Mouse (Mus musculus): ENCODE data around the gene Usp21.

DNA sequence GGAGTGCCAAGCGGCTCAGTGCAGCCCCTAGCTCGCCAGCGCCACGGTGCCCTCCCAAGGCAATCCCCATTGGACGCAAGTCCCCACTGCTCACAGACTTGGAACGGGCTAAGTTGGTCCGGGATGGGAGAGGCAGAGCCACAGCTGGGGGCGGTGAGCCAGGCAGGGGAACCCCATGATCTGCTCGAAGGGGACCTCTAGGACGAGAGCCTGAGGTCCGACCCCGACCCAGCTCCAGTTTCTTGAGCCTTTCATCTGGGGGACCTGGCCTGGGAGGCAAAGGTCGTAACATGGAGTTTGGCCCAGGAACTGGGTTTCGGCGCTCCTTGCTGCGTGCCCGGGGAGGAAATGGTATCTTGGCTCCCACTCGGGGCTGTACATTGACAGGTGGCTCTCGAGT is 1.3 kb downstream of the Usp21 start:
- TF ChIP-seq CTCF (IDR thresholded peaks at IDR 0.05; ENCODE audit: low read depth, low read length) (no peak), POLR2A (IDR thresholded peaks at IDR 0.05; ENCODE audit: insufficient read depth, low read length) (no peak), EP300 (IDR thresholded peaks at IDR 0.05; ENCODE audit: insufficient read depth, low read depth, low read length) (no peak)
